Mouse (Mus musculus) bone marrow macrophage, adult 2 months (primary cell): ENCODE measurements around the gene Eml2.

Experiments used
- CTCF ChIP-seq: IDR thresholded peaks from 2 replicates; pipeline ENCODE4 v1.5.1; 2012; ENCODE audit warnings: low read depth, mild to moderate bottlenecking, low read length, moderate library complexity
- POLR2A ChIP-seq: IDR thresholded peaks from 2 replicates; pipeline ENCODE4 v1.6.1; 2012; ENCODE audit warnings: mild to moderate bottlenecking, low read depth, low read length, borderline replicate concordance

GRCm38 (mm10) chr7:19179936-19180335, 3.7 kb downstream of the Eml2 start:
- TF ChIP-seq CTCF (no peak), POLR2A (no peak)
